Mouse (Mus musculus): Measurements from ENCODE around the gene Ssmem1. TPM values are rescaled to one million over a fixed set of nuclear protein-coding genes. Genes with fewer than 3 reads are reported as not detected.

Ssmem1 gene
- 0.34 TPM for polyA plus RNA-seq (2014; fragmentation: Illumina TruSeq; extraction: RNeasy Lipid Tissue Mini Kit (QIAGEN cat#74804))

GRCm38 (mm10) chr6:30509265-30510239, at the start of gene Ssmem1, which contains the start of gene Tmem209:
Gene Ssmem1, plus strand, starts transcription at chr6:30509849.
Gene Tmem209, minus strand, starts transcription at chr6:30509783.

GRCm38 (mm10) chr6:30541009-30541799, 31.6 kb downstream of the Ssmem1 start, which contains the start of gene Cpa2:
Gene Cpa2, plus strand, starts transcription at chr6:30541582.

DNA sequence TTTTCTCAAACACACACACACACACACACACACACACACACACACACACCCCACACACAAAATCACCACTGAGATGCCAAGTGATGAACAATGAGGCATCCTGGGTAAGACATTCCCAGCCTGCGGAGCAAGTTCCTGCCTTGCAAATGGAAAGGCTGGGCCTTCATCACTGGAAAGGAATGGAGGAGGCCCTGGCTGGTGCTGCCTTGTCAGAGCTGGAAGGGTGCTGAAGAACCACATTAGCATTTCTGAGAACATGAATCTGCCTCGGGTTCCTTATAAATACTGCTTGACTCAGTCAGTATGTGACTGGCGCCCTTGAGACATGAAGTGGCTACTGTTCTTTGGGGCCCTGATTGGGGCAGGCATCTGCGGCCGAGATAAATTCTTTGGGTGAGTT, 58.4 kb downstream of the Ssmem1 start, which contains the start of gene Cpa4:
Gene Cpa4 (plus strand): TSS at position 301 of the 400 bp plus-strand sequence.

Other genes with a start within 250 kb of the Ssmem1 start
- gene Ube2h, start 205.3 kb upstream of the Ssmem1 start, polyA plus RNA-seq (2014; fragmentation: Illumina TruSeq; extraction: RNeasy Lipid Tissue Mini Kit (QIAGEN cat#74804)), result 134 TPM
- gene Zc3hc1, start 118.8 kb upstream of the Ssmem1 start, polyA plus RNA-seq (2014; fragmentation: Illumina TruSeq; extraction: RNeasy Lipid Tissue Mini Kit (QIAGEN cat#74804)), result 4.2 TPM
- 57.8 TPM for gene Klhdc10, start 108.0 kb upstream of the Ssmem1 start, polyA plus RNA-seq (2014; fragmentation: Illumina TruSeq; extraction: RNeasy Lipid Tissue Mini Kit (QIAGEN cat#74804))
- 97.8 TPM for gene Tmem209, start 66 bp upstream of the Ssmem1 start, polyA plus RNA-seq (2014; fragmentation: Illumina TruSeq; extraction: RNeasy Lipid Tissue Mini Kit (QIAGEN cat#74804))
- 1.8 TPM for gene Cpa2, start 31.7 kb downstream of the Ssmem1 start, polyA plus RNA-seq (2014; fragmentation: Illumina TruSeq; extraction: RNeasy Lipid Tissue Mini Kit (QIAGEN cat#74804))
- not detected for gene Cpa4, start 58.5 kb downstream of the Ssmem1 start, polyA plus RNA-seq (2014; fragmentation: Illumina TruSeq; extraction: RNeasy Lipid Tissue Mini Kit (QIAGEN cat#74804))
- not detected for gene Cpa5, start 101.2 kb downstream of the Ssmem1 start, polyA plus RNA-seq (2014; fragmentation: Illumina TruSeq; extraction: RNeasy Lipid Tissue Mini Kit (QIAGEN cat#74804))
- 0.88 TPM for gene Cpa1, start 129.4 kb downstream of the Ssmem1 start, polyA plus RNA-seq (2014; fragmentation: Illumina TruSeq; extraction: RNeasy Lipid Tissue Mini Kit (QIAGEN cat#74804))
- 18.6 TPM for gene Cep41, start 183.9 kb downstream of the Ssmem1 start, polyA plus RNA-seq (2014; fragmentation: Illumina TruSeq; extraction: RNeasy Lipid Tissue Mini Kit (QIAGEN cat#74804))
- gene Mest, start 213.7 kb downstream of the Ssmem1 start, polyA plus RNA-seq (2014; fragmentation: Illumina TruSeq; extraction: RNeasy Lipid Tissue Mini Kit (QIAGEN cat#74804)), result 38.5 TPM

All from ovary, adult 10 weeks (tissue).